Mouse (Mus musculus) ovary, postnatal 36 days (tissue): ENCODE measurements at regions not wholly inside any gene's neighbourhood (a gene's known extent, or its start where the extent isn't known, plus 50 kb on each side); places are given as distances from the start of the nearest gene placed in this dataset.

Experiments
- DNase-seq: peaks from one replicate; pipeline ENCODE4 v3.0.0; 2022; ENCODE audit warnings: low spot score, mixed read lengths

GRCm38 (mm10) chr6:127207308-127207707 lies 55.3 kb upstream of the Ccnd2 start:
- no peak for DNase-seq

GRCm38 (mm10) chr6:127213355-127213754 lies 61.4 kb upstream of the Ccnd2 start:
- no peak for DNase-seq

- no peak for DNase-seq
These were observed 63.9 kb upstream of the Ccnd2 start for GRCm38 (mm10) chr6:127215915-127216314.

GRCm38 (mm10) chr6:127218634-127219445 lies 66.8 kb upstream of the Ccnd2 start:
- no peak for DNase-seq

- DNase-seq = no peak
These were observed 67.4 kb upstream of the Ccnd2 start for GRCm38 (mm10) chr6:127219446-127219802.

GRCm38 (mm10) chr6:127226242-127226983 lies 74.4 kb upstream of the Ccnd2 start:
- DNase-seq = no peak

- DNase-seq = no peak
These were observed 84.6 kb upstream of the Ccnd2 start for GRCm38 (mm10) chr6:127236510-127237109.

GRCm38 (mm10) chr6:127237168-127237567 lies 85.2 kb upstream of the Ccnd2 start:
- no peak for DNase-seq

GRCm38 (mm10) chr6:127239529-127240471 lies 87.8 kb upstream of the Ccnd2 start:
- no peak for DNase-seq

- DNase-seq = no peak
These were observed 88.7 kb upstream of the Ccnd2 start for GRCm38 (mm10) chr6:127240472-127241375.

GRCm38 (mm10) chr6:127241693-127242425 lies 89.9 kb upstream of the Ccnd2 start:
- no peak for DNase-seq

GRCm38 (mm10) chr6:127243032-127243431 lies 91.0 kb upstream of the Ccnd2 start:
- no peak for DNase-seq

- DNase-seq = no peak
These were observed 93.9 kb upstream of the Ccnd2 start for GRCm38 (mm10) chr6:127245814-127246440.

- no peak for DNase-seq
These were observed 94.7 kb upstream of the Ccnd2 start for GRCm38 (mm10) chr6:127246730-127247129.

GRCm38 (mm10) chr6:127247343-127247742 lies 95.3 kb upstream of the Ccnd2 start:
- DNase-seq = no peak

- no peak for DNase-seq
These were observed 98.3 kb upstream of the Ccnd2 start for GRCm38 (mm10) chr6:127250181-127250873.

GRCm38 (mm10) chr6:127250874-127251670 lies 99.1 kb upstream of the Ccnd2 start:
- no peak for DNase-seq

GRCm38 (mm10) chr6:127251671-127251985 lies 99.6 kb upstream of the Ccnd2 start:
- no peak for DNase-seq
